Mouse (Mus musculus) cerebellum, postnatal 36 days (tissue): ENCODE data around the gene Mlh1.
A peak's percentile ranks its signal among the peaks of the same experiment; 100 is the strongest.

Experiments
- DNase-seq, 2 experiments: peaks; one replicate each; pipeline ENCODE4 v3.0.0; 2021 to 2022; ENCODE audit warnings: mixed read lengths in 2 of 2

The Mlh1 gene

DNA sequence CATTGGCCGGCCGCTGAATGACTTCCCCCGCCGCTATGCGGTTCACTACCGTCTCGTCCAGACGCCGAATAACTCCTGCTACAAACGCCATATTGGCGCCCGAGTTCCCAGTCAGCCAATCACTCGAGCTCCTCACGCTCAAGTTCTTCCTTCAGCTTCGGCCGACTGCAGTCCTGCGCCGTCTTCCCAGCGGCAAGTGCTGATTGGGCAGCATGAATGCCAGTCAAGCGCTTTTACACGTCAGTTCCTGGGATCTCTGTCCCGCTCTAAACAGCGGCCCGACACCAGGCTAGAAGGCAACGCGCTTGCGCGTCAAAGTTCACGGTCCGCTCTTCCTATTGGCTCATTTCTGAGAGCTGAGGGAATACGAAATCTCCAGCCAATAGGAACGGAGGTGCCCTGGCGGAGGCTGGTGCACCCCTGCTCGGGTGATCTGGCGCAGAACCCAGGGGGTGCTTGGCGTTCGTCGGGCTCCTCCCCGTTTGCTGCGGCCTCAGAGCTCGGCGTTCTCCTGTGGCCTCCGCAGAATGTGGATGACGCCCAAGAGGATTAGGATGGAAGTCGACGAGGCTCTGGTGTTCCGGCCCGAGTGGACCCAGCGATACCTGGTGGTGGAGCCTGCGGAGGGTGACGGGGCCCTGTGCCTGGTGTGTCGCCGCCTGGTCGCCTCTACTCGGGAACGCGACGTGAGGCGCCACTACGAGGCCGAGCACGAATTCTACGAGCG lies at the start of gene Mlh1, which contains the start of gene Epm2aip1:
Mlh1 (minus strand) TSS at position 358 of the 727 bp plus-strand sequence.
Epm2aip1 (plus strand) TSS at position 496 of the 727 bp plus-strand sequence.
- DNase-seq: peak; percentile 100

DNA sequence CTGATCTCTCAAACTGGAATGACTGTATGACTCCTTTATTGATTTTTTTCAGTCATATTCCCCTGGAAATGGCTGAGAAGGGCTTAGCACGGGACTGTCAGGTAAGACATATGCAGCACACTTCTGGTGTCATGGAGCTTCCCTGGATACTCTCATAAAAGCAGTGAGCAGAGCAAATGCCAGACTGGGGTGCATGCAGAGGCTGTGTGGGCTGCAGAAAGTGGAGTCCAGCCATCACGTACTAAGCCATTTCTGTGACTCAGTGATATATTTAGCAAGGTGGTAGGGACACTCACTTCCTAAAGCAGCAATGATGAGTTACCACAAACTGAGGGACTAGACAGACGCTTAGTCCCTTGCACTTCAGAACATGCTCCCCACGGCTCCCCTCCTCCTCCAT lies 49.3 kb upstream of the Mlh1 start:
- DNase-seq: no peak

DNA sequence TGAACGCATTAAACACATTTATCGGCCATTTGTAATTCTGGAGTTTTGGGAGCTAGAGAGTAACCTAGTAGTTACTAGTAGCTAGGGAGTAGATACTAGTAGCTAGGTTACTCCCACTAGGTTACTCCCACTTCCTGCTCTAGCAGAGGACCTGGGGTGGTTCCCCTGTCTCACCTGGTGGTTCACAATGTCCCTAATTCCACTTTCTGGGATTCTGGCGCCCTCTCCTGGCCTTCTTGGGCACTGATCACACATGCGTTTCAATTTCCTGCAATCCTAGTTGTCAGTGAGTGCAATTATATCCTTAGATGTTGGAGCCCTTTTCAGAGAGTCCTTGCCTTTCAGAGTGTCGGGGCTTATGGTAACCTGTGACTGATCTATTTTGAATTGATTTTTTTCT lies 42.6 kb upstream of the Mlh1 start:
- peak; percentile 54 to 59 for DNase-seq

DNA sequence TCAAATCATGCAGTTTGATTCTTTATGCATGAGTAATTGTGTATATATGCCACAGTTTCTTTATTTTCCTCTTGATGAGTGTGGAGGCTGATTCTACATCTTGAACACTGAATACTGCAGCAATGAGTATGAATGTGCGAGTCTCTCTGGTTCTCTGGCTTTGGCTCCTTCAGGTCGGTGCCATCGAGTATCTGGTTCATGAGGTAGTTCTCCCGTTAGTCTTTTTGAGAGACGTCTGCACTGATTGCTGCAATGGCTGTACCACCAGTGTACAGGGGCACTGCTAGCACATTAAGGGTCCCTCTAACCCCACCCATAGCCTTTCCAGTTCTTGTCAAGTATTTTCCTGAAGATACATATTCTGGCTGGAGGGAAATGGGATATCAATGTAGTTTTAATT lies 42.2 kb upstream of the Mlh1 start:
- DNase-seq: no peak

DNA sequence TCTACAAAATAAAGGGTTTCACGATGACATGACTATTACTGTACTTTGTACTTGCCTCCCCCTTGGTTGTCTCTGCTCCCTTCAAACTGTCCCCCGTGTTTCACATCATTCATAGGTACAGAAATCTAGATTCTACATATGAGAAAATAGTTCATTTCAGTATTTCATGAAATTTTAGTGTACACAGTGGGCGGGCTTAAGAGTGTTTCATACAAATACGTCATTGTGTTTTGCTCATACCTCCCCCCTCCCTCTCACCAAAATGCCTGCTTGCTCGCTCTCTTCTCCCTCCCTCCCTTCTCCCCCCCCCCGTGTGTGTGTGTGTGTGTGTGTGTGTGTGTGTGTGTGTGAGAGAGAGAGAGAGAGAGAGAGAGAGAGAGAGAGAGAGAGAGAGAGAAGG lies 41.7 kb upstream of the Mlh1 start:
- DNase-seq: no peak

DNA sequence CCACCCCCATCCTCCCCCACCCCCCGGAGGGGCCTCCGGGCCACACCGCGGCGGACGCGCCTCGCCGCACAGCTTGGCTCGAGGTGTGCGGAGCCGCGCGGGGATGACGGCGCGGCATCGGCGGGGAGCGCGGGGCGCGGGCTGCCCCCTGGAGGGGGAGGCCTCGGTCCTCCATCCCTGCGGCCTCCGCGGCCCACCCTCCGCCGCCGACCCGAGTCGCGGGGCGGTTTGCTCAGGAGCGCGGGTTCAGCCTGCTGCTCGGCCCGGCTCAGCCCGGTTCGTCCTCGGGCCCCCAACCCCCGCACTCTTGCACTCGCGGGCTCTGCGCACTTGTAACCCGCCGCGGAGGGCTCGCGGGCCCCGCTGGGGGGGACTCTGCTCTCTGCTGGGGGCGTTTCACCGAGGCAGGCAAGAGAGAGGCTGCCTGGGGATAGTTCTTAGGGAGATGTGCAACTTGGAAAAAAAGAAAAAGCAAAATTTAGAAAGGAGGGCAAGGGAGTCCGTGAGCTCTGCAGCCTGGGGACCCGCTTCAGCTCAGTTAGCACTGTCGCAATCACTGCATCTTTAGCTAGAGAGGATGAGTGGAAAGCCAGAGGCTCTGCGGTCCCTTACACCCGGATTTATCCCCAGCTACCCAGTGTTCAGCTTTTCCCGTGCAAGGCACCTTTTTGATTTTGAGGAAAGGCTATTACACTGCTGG lies 41.0 kb upstream of the Mlh1 start:
- peak; percentile 6 to 8 for DNase-seq

DNA sequence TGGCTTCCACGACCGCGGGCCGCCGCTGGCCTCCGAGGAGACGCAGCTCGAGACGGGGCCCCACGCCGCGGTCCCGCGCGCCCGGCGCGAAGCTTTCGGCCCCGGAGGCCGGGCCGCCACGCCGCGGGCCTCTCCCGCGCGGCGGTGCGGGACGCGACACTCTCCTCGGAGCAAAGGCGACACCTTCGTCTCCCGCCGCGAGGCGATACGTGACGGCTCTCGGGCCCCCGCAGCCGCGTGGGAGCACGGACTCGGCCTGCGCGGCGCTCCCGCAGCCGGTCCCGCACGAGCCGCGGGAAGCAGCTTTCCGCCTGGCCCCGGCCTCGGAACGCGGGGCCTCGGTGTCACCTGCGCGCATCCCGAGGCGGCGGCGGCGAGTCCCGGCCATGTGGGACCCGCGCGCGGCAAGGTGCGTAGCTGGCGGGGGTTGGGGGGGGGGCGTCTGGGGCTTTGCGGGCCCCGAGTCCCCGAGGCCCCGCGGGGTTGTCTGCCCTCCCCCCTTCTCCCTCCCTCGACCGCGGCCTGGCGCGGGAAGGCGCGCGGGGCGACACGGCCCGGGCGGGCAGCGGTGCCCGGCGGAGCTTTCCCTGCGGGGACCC lies 40.4 kb upstream of the Mlh1 start:
- peak; percentile 11 to 14 for DNase-seq

DNA sequence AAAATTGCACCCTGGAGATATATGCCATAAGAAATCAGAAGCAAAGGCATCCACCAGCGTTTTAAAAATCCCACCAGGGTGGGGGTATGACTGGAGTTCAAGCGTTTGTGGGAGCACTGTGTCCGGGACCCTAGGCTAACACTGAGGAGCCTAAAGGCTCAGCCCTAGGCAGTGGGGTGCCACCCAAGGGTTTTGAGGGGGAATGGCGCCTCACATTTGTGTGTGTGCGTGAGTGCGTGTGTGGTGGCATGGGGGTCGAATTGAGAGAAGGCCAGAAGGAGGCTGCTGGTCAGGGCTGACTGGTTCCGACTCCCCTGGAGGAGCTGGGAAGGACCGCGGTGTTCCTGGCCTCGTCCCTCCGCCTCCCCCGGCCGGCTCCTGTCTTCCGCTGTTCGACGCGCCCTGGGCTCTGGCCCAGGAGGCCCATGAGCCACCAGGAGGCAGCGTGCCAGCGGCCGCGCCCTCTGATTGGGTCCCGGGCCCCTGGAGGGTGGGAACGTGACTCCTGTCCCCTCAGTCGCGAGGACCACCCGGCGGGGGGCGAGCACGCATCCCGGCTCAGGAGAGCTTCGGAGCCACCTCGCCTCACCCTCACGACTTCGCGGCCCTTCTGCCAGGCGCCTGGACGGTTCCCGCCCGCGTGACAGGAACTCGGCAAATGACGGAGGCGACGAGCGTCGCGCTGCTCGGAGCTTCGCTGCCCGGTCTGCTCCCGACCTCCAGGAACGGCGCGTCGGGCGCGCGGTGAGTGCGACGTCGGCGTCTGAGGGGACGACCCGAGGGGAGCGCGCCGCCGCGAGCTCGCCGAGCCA lies 39.6 kb upstream of the Mlh1 start, which contains the start of gene Trank1:
Trank1 (plus strand) TSS at position 709 of the 812 bp plus-strand sequence.
- DNase-seq: peak; percentile 5 to 24

DNA sequence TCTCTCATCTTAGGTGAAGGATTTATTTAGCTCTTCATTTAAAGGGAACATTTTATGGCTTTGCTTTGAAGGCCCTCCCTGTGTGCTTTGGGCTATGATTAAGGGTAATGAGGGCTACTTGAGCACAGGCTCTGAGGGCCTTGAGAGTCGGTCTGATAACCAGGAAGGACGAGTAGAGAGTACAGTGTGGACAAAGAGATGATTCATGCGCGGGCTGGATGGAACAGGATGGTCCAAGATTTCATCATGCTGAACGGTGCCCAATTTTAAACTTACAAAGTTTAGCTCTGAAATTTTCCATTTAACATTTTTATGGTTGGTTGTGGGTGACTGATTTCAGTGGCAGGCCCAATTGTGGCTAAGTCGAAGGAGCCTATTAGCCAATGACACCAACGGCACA lies 34.6 kb upstream of the Mlh1 start:
- DNase-seq: no peak

DNA sequence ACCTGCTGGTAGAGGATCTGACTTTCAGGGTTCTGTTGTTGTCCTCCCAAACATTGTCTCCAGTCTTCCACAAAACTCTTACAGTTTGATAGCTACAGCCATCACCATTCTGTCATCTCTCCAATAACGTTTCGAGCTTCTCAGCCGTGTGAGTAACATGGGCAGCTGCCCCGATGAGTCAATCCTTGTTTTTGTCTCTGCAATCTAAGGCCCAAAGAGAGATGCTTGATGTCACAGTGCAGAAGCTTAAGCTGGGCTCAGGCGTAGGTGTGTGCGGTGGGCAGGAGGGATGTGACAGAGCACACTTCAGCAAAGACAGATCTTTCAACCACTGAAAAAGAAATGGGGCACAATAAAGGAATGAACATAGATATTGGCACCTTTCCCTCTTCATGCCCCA lies 32.4 kb upstream of the Mlh1 start:
- DNase-seq: no peak

DNA sequence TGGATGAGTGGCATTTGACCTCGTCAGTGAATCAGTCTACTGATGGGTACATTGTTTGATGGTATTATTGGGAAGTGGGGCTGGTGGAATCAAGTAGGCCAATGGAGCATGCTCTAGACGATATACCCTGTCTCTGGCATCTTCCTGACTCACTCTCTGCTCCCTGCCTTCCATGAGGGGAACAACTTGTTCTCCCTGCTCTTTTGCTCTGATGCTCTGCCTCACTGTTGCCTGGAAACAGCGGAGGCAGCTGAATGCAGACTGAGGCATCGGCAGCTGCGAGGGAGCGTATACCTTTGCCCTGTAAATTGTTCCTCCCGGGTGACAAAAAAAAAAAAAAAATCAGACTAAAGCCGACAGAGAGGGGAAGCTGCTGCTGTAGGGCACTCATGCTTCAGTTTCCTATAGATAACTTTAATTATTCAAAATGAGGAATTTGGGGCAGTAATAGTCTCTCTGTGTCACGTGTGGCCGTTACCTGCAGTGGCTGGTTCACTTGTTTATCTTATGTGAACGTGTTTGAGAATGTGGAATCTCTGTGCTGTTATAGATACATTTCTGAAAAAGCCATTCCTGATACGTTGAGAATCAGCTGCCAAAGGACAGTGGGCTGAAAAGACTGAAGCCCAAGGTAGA lies 30.7 kb upstream of the Mlh1 start:
- DNase-seq: no peak

DNA sequence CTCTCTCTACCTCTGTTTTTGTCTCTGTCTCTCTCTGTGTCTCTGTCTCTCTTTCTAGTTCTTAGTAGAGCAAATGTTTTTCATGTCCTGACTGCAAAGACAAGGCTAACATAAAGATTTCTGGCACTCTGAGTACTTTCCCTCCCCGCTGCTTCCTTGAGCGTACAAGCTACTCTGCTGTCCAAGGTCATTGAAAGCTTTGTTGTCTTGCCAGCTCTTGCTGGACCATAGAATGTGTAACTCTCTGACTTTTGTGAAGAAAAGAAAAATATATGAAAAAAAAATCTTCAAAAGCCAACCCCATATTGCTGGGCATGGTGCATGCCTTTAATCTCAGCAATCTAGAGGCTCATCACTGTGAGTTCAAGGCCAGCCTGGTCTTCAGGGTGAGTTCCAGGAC lies 27.0 kb upstream of the Mlh1 start:
- no peak for DNase-seq

DNA sequence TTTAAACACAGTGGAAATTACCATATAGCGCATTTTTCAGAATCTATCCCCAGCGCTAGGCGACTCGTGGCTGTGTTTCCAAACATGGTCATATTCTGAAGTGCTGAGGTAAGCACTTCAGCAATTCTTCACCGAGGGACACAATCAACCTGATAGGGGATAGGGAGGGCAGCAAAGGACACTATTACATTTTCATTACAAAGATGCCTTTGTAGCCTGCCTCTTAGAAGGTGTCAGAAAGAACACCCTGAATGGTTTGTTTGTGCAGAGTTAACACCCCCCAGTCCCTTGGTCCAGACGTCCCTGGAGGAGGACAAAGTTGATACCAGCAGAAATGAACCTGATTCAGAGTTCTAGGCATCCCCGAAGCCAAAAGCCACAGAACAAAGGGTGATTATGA lies 24.8 kb upstream of the Mlh1 start:
- no peak for DNase-seq

DNA sequence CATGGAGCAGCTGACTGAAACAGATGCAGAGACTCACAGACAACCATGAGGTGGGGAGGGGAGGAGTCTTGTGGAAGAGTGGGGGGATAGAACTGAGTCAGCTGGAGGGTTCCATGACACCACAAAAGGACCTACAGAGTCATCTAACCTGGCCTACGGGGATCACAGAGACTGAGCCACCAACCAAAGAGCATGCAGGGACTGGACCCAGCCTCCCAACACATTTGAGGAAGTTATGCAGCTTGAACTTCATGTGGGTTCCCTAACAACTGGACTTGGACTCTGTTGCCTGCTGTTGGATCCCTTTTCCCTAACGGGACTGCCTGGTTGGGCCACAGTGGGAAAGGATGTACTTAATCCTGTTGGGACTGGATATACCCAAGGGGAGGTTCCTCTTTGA lies 23.7 kb upstream of the Mlh1 start:
- no peak for DNase-seq

DNA sequence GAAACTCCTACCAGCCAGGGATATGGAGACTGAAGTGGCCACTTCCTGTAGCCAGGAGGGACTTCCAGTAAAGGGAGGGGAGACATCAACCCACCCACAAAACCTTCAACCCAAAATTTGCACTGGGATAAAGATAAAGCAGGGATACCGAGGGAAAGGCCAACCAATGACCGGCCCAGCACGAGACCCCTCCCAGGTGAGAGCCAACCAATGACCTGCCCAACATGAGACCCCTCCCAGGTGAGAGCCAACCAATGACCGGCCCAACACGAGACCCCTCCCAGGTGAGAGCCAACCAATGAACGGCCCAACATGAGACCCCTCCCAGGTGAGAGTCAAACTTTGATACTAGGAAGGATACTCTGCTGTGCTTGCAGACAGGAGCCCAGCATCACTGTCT lies 23.3 kb upstream of the Mlh1 start:
- no peak for DNase-seq

DNA sequence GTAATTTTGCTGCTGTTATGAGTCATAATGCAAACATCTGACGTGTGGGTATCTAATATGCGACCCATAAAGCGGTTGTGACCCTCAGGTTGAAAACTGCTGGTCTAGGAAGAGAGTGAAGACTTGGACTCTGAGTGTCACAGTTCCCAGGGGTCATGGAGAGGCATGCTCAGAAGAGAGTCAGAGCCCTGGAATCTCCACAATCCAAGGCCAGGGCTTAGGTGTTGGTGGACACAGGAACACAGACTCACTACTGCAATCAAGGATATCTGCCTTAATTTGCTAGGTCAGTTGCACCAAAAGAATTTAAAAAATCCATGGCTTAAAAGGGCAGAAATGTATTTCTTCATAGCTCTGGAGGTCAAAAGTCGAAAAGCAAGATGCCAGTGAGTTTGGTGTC lies 21.6 kb upstream of the Mlh1 start:
- DNase-seq: no peak

DNA sequence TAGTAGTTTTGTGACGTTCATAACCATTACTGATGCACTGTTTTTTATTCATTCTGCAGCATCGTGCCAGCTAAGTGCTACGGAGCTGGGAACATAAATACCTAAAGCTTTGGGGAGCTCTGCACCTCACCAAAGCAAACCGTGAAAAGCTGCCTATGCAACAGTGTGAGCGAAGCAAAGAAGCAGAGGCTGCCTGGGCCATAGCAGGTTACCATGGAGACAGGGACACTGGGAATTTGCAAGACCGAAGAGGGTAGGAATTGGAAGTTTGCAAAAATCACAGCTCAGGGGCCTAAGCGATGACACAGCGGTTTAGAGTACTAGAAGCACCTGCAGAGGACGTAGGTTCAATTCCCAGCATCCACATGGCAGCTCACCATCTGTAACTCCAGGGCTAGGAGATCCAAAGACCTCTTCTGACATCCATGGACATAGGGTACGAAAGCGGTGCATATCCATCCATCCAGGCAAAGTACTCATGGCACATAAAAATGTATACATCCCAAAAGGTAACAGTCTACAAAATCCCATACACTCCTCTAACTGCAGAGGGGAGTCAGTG lies 19.0 kb upstream of the Mlh1 start:
- no peak for DNase-seq

DNA sequence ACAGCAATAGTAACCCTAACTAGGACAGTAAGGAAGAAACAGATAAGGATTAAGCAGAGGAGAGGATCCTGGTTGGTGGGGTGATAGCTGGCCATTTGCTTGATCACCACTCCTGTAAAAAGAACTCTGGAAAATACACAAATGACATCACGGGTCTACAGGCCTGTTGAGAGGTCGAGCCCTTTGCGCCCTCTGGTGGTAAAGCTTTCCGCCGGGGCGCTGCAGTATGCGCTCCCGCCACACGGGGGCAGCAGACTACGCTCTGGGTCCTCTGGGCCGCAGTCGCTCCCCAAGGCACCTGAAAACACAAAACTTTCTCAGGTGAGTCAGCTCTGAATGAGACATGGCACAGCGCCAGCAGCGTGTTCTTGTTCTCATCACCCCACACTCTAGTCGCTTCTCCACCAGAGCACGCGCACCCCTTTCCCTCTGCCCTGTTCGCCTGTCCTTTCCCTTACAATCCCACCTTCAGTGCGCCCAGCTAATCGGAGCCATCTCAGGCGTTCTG lies 18.3 kb upstream of the Mlh1 start:
- DNase-seq: peak; percentile 87 to 96

DNA sequence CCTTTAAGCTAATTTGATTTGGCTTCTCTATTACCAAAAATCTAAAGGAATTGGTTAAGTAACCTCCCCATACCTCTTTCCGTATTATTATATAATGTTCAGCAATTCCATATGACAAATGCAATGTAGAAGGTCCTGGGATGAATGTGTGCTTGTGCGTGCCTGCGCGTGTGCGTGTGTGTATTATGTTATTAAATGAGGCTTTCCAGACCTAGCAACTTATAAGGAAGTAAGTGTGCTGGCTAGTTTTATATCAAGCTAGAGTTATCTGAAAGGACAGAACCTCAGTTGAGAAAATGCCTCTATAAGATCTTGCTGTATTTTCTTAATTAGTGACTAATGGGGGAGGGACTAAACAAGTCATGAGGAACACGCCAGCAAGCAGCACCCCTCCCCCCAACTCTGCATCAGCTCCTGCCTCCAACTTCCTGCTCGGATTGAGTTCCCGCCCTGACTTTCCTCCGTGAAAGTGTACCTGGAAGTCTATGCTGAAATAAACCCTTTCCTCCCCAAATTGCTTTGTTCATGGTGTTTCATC lies 17.8 kb upstream of the Mlh1 start:
- DNase-seq: no peak

DNA sequence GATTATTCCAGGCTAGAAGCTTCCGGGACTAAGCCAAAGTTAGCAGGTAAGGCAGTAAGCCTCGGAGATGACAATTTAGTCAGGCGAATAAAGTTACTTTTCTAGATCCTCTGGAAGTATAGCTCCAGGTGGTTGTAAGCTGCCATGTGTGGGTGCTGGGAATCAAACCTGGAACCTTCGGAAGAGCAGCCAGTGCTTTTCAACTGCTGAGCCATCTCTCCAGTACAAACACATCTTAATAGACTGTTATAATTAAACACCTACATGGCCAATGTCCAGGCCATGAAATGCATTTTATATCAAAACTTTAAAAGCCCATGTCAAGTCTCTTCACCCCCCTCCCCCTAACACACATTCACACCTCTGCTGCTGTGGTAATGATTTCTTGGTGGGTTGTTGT lies 16.4 kb upstream of the Mlh1 start:
- DNase-seq: no peak

DNA sequence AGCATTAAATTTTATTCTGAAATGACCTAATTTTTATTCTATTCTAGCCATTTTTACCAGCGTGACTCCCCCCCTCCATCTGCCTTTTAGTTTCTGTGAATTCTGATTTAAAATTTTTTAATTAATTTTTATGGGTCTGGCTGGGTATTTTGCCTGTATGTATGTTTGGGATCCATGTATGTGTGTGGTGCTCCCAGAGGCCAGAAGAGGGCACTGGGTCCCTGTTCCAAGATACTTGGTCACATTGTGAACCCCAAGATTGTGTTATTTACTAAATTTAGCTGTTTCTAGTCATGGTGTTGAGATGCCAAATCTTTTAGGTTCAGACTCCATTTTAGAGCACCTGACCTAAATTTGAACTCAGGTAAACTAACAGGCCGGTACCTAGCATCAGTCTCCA lies 14.9 kb upstream of the Mlh1 start:
- DNase-seq: no peak

DNA sequence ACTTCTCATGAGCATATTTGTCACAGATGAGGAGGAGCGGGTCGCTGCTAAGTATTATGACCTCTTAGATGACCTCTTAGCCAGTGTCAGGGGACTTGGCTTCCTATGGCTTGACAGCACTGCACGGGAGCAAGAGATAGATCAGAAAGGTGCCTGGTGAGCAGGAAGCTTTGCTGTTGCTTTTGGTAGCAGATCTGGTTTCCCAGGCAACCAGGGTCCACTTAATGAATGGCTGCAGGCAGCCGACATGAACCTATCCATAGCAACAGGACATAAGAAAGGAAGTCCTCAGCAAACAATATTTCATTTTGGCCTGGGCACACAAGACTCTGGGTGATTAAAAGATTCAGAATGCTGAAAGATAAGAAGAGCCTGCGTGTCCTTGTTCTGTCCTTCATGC lies 14.1 kb upstream of the Mlh1 start:
- DNase-seq: no peak
